Mouse (Mus musculus): ENCODE results near the gene Cd47. TPM values are rescaled to one million over a fixed set of nuclear protein-coding genes. Genes with fewer than 3 reads are reported as not detected.
A peak's percentile ranks its signal among the peaks of the same experiment; 100 is the strongest.

Cd47 gene
- polyA plus RNA-seq (2012; rRNA removed), result 56.8 and 83.9 TPM in 2 replicates

DNA sequence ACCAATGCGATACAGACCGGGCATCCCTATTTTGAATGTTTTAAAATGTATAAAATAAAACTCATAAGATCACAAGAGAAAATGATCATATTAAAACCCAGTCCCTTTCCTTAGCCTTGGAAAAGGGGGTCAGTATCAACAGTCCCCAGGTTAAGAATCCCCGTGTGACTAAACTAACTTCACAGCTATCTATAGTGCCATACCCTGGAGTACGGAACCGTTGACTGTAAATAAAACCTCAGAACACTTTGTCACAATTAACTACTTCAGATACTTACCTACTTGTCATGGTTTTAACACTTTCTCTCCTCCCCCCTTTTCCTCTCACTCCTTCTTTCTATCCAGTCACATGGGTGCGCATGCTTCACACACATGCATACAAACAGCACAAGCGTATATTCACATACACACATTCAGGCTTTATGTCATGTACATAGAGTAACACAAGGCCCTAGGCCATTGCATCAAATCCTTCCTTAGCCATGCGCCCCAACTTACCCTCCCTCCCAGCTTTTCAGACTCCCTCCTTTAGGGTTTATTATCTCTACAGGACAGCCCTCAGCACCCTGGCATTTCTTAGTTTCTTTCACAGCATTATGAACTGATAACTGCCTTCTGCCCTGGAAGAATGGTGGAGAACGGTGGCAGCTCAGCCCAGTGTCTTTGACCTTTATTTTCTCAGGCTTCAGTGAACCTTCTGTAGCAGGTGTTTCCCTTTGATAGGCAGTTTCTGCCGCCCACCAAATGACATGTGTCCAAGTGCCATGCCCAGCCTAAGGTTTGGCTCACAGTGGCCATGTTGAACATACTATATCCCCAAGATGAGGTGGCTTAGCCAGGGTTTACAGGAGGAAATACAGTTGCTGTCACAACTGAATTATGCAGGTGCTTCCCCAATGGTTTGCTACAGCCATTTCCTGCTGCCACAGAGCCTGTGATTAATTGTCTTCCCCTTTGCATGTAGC lies at the start of gene Cd47:
Gene Cd47, plus strand, starts transcription at position 937 of the 965 bp plus-strand sequence.
- Histone ChIP-seq H3K4me3 (ENCODE audit: extremely low read depth, insufficient read depth, insufficient read length) (no peak within 1 kb of the TSS), H3K36me3 (ENCODE audit: control insufficient read depth, insufficient read depth, low read length) (no peaks in the 10 kb centered on the region), H3K4me1 (ENCODE audit: control insufficient read depth, insufficient read depth, insufficient read length) (peaks cover 42% of the 10 kb centered on the region), H3K27me3 (ENCODE audit: control insufficient read depth, insufficient read depth, low read length) (no peaks in the 10 kb centered on the region), H3K27ac (ENCODE audit: insufficient read depth, low read length) (peak within 1 kb of the TSS; percentile 83)
- no peak; the same call in 1 of the 2 replicates for TF ChIP-seq POLR2A (IDR thresholded peaks at IDR 0.05; ENCODE audit: low read depth, low read length)
- TF ChIP-seq CTCF (IDR thresholded peaks at IDR 0.05; ENCODE audit: extremely low read depth, insufficient read depth, insufficient read length, insufficient replicate concordance), result no peak
- peak in 1 of 2 experiments; percentile 33 for DNase-seq (ENCODE audit: low read depth in 1 of 2, low spot score in 2 of 2)
- WGBS, result 28% methylated on average over 10 of the region's 10 CpGs

DNA sequence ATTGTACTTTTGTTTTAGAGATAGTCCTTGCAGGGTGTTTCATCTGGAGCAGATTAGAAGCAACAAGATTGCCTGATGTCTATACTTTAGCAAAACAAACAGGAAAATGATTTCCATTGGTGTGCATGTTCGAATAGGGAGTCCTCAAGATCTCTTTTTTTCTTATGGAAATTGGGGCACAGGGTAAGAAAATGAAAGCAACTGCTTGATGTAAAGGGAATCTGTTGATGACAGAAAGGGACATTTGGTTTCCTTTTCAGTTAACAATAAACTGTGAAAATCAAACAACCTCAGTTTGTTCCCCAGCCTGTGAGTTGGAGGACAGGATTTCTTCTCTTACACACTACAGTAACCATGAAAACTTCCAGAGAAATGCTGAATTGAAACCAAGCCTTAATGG lies 47.4 kb upstream of the Cd47 start:
- DNase-seq (ENCODE audit: low read depth in 1 of 2, low spot score in 2 of 2), result no peak
- no peaks in the 10 kb centered on the region for H3K27me3 ChIP-seq (ENCODE audit: control insufficient read depth, insufficient read depth, low read length)
- no peak overlapping the region for H3K27ac ChIP-seq (ENCODE audit: insufficient read depth, low read length)
- H3K4me1 ChIP-seq (ENCODE audit: control insufficient read depth, insufficient read depth, insufficient read length), result no peaks in the 10 kb centered on the region
- H3K36me3 ChIP-seq (ENCODE audit: control insufficient read depth, insufficient read depth, low read length), result no peaks in the 10 kb centered on the region
- TF ChIP-seq POLR2A (IDR thresholded peaks at IDR 0.05; ENCODE audit: low read depth, low read length) (no peak), CTCF (IDR thresholded peaks at IDR 0.05; ENCODE audit: extremely low read depth, insufficient read depth, insufficient read length, insufficient replicate concordance) (no peak)
- WGBS, result 74% methylated on average over 1 of the region's 1 CpGs
- no peak overlapping the region for H3K4me3 ChIP-seq (ENCODE audit: extremely low read depth, insufficient read depth, insufficient read length)

DNA sequence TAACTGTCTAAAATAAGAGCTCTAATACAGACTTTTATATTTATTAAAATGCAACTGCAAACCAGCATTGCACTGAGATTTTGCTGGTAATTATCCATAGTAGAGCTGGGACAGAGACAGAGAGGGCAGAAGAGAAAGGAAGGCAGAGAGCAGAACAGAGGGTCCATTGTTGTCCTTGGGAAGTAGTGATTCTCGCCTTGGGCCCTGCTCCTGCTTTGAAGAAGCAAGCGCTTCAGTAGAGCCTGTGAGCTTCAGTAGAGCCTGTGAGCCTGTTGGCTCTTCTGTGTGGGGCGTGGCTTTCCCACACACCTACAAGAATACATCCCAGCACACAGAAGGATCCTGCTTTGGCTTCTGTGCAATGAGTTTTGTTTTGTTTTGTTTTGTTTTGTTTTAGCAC lies 47.0 kb upstream of the Cd47 start:
- WGBS, result 87% methylated on average over 3 of the region's 3 CpGs
- no peak for TF ChIP-seq POLR2A (IDR thresholded peaks at IDR 0.05; ENCODE audit: low read depth, low read length)
- TF ChIP-seq CTCF (IDR thresholded peaks at IDR 0.05; ENCODE audit: extremely low read depth, insufficient read depth, insufficient read length, insufficient replicate concordance), result no peak

DNA sequence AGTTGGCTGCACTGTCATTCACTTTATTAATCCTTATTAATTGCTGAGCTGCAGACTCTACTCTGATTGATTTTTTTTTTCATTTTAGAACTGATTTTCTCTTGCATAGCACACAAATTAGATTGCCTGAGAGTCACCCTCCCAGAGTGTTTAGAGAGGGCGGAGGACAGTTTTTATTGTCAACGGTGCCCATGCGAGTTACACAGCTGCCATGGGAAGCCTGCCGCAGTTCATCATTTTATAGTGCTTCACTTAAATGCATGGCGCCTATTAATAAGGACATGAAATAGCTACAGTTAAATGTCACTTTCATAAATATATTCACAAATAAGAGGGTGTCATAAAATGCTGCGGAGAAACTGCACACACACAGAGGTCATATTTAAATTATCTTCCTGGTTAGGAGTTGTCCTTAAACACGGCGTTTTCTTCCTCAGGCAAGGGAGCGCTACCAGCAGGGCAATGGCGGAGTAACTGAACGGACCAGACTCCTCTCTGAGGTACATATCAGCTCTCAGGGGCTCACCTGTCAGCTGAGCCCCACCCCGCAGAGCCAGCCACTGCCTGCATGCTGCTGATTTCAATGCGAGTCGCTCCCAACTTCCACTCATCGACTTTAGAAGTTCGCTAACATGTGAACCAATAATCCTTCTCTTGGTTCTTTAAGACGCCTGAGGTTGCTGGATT lies 39.7 kb upstream of the Cd47 start:
- no peaks in the 10 kb centered on the region for H3K4me1 ChIP-seq (ENCODE audit: control insufficient read depth, insufficient read depth, insufficient read length)
- DNase-seq (ENCODE audit: low read depth in 1 of 2, low spot score in 2 of 2), result no peak
- no peaks in the 10 kb centered on the region for H3K27me3 ChIP-seq (ENCODE audit: control insufficient read depth, insufficient read depth, low read length)
- H3K27ac ChIP-seq (ENCODE audit: insufficient read depth, low read length), result no peak overlapping the region
- TF ChIP-seq CTCF (IDR thresholded peaks at IDR 0.05; ENCODE audit: extremely low read depth, insufficient read depth, insufficient read length, insufficient replicate concordance), result no peak
- no peak for TF ChIP-seq POLR2A (IDR thresholded peaks at IDR 0.05; ENCODE audit: low read depth, low read length)
- 95% methylated on average over 17 of the region's 17 CpGs for WGBS
- no peak overlapping the region for H3K4me3 ChIP-seq (ENCODE audit: extremely low read depth, insufficient read depth, insufficient read length)
- no peaks in the 10 kb centered on the region; the same call in 1 of the 2 replicates for H3K36me3 ChIP-seq (ENCODE audit: control insufficient read depth, insufficient read depth, low read length)

More for the DNA sequence above, 47.0 kb upstream of the Cd47 start:
- Histone ChIP-seq H3K27me3 (ENCODE audit: control insufficient read depth, insufficient read depth, low read length) (no peaks in the 10 kb centered on the region), H3K27ac (ENCODE audit: insufficient read depth, low read length) (no peak overlapping the region), H3K4me3 (ENCODE audit: extremely low read depth, insufficient read depth, insufficient read length) (no peak overlapping the region), H3K36me3 (ENCODE audit: control insufficient read depth, insufficient read depth, low read length) (no peaks in the 10 kb centered on the region), H3K4me1 (ENCODE audit: control insufficient read depth, insufficient read depth, insufficient read length) (no peaks in the 10 kb centered on the region)
- DNase-seq (ENCODE audit: low read depth in 1 of 2, low spot score in 2 of 2), result no peak

DNA sequence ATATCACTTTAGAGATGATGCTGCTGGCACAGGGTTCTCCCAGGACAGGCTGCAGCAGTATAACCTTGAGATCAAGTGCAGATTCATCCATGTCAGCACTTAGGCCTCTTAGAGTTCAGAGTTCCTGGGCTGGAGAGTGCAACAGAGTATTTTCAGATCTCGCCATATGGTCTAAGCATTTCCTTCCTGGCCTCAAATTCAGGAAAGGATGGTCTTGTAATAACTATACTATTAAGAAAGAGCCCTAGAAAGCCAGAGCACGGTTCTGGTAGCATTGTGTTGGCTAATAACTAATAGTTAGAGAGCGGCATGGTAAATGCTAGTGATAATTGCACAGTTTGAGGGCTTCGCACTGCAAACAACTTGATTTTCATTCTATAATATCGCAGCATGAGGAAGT lies 38.4 kb upstream of the Cd47 start:
- Histone ChIP-seq H3K27ac (ENCODE audit: insufficient read depth, low read length) (no peak overlapping the region), H3K4me1 (ENCODE audit: control insufficient read depth, insufficient read depth, insufficient read length) (no peaks in the 10 kb centered on the region), H3K4me3 (ENCODE audit: extremely low read depth, insufficient read depth, insufficient read length) (no peak overlapping the region), H3K27me3 (ENCODE audit: control insufficient read depth, insufficient read depth, low read length) (no peaks in the 10 kb centered on the region), H3K36me3 (ENCODE audit: control insufficient read depth, insufficient read depth, low read length) (no peaks in the 10 kb centered on the region; the same call in 1 of the 2 replicates)
- no peak for TF ChIP-seq POLR2A (IDR thresholded peaks at IDR 0.05; ENCODE audit: low read depth, low read length)
- 67% methylated on average over 5 of the region's 5 CpGs for WGBS
- DNase-seq (ENCODE audit: low read depth in 1 of 2, low spot score in 2 of 2), result no peak

DNA sequence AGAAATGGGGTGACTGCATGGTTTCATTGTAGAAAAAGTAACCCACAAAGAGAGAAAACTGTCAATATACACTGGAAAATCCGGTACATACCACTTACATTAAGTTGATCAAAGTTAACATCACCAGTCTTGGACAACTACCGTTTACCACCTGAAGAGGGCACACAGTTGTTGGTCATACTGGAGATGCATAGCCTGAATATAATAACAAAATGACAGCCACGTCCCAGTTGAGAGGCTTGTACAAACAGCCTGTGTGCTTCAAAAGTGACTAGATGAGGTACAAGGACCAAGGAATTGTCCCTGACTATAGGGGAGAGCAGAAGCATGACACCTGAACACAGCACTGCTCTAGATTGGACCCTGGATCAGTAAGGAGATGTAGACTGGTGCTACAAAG lies 34.0 kb upstream of the Cd47 start:
- 11% methylated on average over 3 of the region's 3 CpGs for WGBS
- TF ChIP-seq POLR2A (IDR thresholded peaks at IDR 0.05; ENCODE audit: low read depth, low read length) (no peak), CTCF (IDR thresholded peaks at IDR 0.05; ENCODE audit: extremely low read depth, insufficient read depth, insufficient read length, insufficient replicate concordance) (no peak)
- DNase-seq (ENCODE audit: low read depth in 1 of 2, low spot score in 2 of 2), result peak; percentile 65 to 69
- Histone ChIP-seq H3K27me3 (ENCODE audit: control insufficient read depth, insufficient read depth, low read length) (no peaks in the 10 kb centered on the region), H3K4me3 (ENCODE audit: extremely low read depth, insufficient read depth, insufficient read length) (no peak overlapping the region), H3K4me1 (ENCODE audit: control insufficient read depth, insufficient read depth, insufficient read length) (no peaks in the 10 kb centered on the region; the same call in 1 of the 2 replicates), H3K27ac (ENCODE audit: insufficient read depth, low read length) (no peak overlapping the region), H3K36me3 (ENCODE audit: control insufficient read depth, insufficient read depth, low read length) (no peaks in the 10 kb centered on the region; the same call in 1 of the 2 replicates)
